Mouse (Mus musculus) liver, adult (tissue): Measurements from ENCODE around the gene 1700025B11Rik.

Experiments used
- GATA4 ChIP-seq: IDR thresholded peaks from 2 replicates; pipeline ENCODE4 v1.6.1; 2014; ENCODE audit warnings: mild to moderate bottlenecking, low read length; ENCODE audit not compliant: insufficient replicate concordance

The 1700025B11Rik gene

DNA sequence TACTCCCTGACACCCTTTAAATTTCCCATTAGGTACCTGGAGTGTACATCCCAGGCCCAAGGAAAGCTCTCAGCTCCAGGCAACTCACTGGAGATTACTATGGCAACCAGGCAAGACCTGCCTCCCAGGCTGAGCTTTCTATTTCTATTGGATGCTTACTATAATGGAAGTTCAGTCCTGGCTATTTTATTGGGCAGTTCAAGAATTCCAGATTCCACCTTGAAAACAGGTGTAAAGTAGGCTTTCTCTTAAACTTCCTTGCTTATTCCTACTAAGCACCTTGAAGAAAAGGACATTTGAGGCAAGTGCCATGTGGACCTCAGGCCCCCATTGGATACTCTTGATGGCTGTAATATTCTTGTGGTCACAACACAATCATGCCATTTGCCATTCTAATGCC lies at the start of gene 1700025B11Rik:
Gene 1700025B11Rik (minus strand): TSS at position 101 of the 400 bp plus-strand sequence.
- TF ChIP-seq GATA4, result no peak

DNA sequence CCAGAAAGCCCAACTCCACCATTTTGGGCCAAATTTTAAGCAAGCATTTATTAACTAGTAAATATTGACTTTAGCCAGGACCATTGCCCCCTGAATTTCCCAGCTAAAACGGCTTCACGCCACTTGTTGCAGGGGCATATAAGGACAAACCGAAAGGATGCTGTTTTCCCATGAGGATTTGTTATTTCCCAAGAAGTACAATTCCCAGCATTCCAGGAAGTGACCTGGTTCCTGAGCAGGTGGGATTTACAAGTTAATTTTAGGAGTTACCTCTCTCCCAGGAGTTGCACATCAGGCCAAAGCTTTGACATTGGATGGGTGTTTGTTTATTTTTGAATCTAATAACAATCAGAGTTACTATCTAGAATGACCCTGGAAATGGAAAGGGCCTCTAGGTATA lies 44.4 kb upstream of the 1700025B11Rik start:
- TF ChIP-seq GATA4, result no peak

DNA sequence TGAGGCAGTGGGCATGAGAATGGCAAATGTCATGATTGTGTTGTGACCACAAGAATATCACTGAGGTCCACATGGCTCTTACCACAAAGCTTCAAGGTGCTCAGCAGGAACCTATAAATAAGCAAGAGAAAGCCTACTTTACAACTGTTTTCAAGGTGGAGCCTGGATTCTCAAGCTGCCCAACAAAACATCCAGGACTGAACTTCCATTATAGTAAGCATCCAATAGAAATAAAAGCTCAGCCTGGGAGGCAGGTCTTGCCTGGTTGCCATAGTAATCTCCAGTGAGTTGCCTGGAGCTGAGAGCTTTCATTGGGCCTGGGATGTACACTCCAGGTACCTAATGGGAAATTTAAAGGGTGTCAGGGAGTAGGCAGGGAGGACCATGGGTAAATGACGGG lies 37.3 kb upstream of the 1700025B11Rik start, which contains the start of gene Gm36245:
Gene Gm36245 (plus strand): TSS at position 301 of the 400 bp plus-strand sequence.
- no peak for TF ChIP-seq GATA4

DNA sequence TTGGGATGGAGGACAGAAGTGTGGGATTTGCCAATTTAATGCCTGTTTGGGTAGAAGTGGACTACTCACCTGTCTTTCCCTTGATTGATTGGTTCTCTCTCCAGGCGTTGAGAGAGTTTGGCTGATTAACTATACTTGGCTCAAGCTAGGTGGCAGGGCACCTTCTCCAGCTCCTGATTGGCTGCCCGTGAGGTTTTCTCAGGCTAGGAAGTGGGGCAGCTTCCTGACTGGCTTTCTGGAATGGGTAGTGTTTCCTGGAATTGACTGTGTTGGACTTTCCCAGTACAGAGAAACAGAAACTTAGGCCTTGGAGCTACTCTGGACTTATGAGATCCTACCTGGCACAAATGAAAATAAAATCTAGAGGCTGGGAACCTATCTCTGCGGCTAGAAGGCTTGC lies 36.7 kb upstream of the 1700025B11Rik start:
- no peak for TF ChIP-seq GATA4

DNA sequence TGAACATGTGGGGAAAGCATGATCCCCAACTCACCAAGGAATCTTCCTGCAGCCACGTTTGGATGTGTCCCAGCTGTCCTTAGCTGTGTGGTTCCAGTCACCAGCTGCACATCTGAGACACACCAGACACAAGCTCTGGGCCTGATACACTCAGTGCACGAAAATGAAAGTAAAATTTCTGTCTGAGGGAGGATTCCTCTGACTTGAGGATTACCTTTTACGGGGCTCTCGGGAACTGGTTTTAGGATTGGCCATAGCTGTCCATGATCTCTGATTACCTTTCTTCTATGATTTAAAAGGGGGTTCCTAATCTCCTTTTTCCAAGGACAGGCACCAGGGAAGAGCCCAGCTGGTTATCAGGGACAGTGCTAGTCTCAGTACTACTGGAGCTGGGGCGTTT lies 34.3 kb upstream of the 1700025B11Rik start, which contains the start of gene Apol10b:
Gene Apol10b (minus strand): TSS at position 165 of the 400 bp plus-strand sequence.
- TF ChIP-seq GATA4, result no peak

DNA sequence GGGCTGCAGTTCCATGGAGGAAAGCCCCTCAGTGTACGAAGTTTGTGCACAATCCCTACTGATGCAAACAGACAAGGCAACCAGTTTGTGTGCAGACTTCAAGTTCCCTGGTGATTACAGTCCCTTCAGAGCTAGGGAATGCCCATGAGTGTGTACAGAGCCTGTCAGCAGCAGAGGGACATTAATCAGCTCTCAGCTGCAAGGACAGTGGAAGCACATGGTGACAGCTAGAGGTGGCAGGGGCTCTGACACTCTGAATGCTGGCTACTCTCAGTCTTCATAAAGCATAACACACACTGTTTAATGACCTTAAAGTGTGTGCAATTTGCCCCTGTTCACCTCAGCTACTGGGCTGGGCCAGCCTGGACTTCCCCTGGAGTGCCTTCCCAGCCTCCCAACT lies 31.9 kb upstream of the 1700025B11Rik start:
- TF ChIP-seq GATA4, result no peak

DNA sequence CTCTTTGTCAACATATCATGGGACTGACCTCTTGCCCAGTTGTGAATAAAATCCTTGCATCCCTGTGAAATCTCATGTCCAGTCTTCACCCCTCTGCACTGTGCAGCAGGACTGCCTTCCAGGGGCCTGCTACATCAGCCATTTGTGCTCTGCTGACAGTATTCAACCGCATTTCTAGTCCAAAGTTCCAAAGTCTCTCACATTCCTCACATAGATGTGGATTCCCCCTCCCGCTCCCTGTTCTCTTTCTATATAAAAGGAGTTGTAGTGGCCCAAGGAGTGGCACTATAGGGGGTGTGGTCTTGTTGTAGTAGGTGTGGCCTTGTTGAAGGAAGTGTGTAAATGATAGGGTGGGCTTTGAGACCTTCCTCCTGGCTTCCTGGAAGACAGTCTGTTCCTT lies 29.2 kb upstream of the 1700025B11Rik start:
- TF ChIP-seq GATA4, result no peak

DNA sequence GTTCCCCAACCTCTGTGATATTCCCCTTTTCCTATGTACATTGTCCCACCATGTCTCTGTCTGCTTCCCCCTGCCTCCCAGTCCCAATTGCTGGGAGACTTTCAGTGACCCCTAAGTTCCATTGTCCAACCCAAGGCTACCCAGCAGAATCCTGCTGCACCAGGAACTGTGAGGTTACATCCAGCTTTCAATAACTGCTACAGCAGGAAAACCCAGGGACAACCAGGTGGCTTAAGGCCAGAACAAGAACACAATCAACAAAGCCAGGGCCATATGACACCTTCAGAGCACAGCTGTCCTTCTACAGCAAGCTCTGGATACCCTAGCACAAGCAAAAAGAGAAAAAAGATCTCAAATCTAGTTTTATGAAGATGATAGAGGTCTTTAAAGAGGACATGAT lies 27.3 kb upstream of the 1700025B11Rik start:
- no peak for TF ChIP-seq GATA4

DNA sequence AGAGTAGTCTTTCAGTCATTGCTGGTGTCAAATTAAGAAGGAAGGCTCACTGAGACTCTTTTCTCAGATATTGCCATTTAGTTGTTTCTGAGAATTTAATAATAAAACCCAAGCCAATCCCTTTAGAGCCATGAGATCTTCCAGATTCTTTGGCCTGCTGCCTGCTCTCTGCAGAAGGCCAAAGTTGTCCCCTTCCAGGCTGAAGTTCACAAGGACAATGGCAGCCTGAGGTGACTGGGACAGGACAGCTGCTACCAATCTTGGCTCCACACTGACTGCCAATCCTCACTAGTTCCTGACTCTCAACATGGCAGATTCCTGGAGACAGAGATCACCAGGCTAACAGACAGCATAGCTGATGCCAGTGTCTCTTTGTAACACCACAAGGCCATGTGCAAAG lies 25.3 kb upstream of the 1700025B11Rik start:
- TF ChIP-seq GATA4, result no peak

DNA sequence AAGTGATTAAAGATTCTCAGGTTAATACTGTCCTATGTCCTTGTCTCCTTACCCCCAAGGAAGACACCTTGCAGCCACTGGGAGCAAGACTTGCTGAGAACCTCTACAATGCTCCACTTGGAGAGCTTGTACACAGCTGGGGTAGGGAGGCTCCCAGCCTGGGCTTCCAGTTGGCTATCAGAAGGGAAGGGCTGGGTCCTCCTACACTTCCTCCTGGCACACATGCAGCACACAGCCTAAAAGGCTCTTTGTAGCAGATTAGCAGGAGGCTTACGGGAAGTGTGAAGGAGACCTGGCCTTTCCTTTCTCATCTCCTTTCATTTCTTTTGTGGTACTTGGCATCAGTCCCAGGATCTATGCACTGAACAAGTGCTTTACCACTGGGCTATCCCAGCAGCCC lies 20.0 kb upstream of the 1700025B11Rik start:
- TF ChIP-seq GATA4, result peak; percentile 87; the same call in 1 of the 2 replicates

DNA sequence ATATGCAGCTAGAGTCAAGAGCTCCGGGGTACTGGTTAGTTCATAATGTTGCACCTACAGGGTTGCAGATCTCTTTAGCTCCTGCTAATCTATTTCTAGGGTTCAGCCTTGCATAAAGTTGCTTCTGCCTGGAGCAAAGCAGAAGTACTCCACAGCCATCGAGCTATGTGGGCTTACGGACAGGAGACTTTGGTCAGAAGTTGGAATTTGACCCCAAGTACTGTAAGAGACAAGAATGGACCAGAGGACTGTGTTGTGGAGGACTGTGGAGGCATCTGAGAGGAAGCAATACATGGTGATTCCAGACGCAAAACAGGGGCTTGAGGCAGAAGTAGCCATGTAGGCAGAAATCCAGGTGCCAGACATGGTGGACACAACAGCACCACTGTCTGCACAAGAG lies 17.6 kb upstream of the 1700025B11Rik start:
- no peak for TF ChIP-seq GATA4

DNA sequence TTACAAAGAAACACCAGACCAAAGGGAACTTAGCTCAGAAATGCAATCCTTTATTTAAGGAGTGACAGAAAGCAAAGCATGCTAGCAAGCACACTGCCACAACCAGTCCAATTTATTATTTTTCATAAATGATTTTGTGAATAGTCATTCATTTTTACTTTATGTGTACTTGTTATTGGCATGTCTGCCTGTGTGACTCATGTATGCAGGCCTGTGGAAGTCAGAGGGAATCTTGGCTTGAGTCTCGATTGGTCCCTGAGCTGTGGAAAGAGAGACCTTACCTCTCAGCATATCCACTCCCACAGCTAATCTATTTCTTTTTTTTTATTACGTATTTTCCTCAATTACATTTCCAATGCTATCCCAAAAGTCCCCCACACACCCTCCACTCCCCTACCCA lies 17.1 kb upstream of the 1700025B11Rik start:
- no peak for TF ChIP-seq GATA4

DNA sequence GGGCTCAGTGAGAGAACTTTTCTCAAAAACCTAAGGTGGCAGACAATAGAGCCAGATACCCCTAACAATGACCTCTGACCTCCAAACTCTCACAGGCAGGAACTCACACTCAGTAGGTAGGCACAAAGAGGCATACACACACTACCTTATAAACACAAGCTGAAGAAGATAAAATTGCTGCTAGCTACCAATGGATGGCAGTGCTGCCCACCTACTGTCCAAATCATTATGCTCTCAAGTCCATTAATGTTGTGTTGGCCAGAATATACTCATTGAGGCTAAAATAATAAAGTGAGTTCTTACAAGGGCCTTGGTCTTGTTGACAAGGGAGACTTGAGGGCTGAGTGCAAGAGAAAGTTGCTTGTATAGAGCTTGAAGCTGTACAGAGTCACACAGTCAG lies 1.5 kb upstream of the 1700025B11Rik start:
- TF ChIP-seq GATA4, result no peak

DNA sequence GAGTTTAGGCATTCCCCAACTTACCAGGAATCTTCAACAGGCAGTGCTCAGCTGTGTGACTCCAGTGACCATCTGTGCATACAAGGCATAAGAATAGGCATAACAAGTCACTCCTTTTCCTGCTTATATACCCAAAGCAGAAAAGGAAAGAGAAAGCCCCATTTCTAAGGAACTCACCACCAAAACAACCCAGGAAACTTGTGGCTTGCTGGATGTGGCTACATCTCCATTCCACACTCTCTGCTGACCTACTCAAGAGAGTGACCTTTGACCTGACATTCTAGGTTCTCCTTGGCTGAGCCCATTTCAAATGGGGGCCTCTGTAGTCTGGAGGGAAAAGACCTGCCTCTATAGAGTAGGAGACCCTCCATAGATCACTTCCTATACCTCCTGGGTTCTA lies 28.5 kb downstream of the 1700025B11Rik start, which contains the start of gene Apol7c:
Gene Apol7c (minus strand): TSS at position 101 of the 400 bp plus-strand sequence.
- TF ChIP-seq GATA4, result no peak
